Mouse (Mus musculus) midbrain, embryonic 13.5 days (tissue): ENCODE measurements around the gene Gm16434. TPM values are rescaled to one million over a fixed set of nuclear protein-coding genes. Genes with fewer than 3 reads are reported as not detected.
A peak's percentile ranks its signal among the peaks of the same experiment; 100 is the strongest.
"Not testable (repeated sequence)": the region's sequence is repeated elsewhere in the genome, so short reads cannot be mapped to it uniquely, and the experiment has no call there.

ENCODE experiments used
- ATAC-seq: fragments of 200-750 bp; cut with Nextera tagmentation; 2 replicates; pipeline ENCODE4 v1.8.0; 2017; ENCODE audit warnings: mild to moderate bottlenecking, moderate TSS enrichment, moderate library complexity
- H3K27ac ChIP-seq: fragments of 300-500 bp; sonication (generic); 2 replicates; pipeline ENCODE4 v1.5.1; 2015; ENCODE audit warnings: inconsistent platforms, mild to moderate bottlenecking, moderate library complexity
- H3K27me3 ChIP-seq: fragments of 300-500 bp; sonication (generic); 2 replicates; pipeline ENCODE4 v1.6.1; 2015; ENCODE audit warnings: mild to moderate bottlenecking, inconsistent platforms
- H3K36me3 ChIP-seq: fragments of 300-500 bp; sonication (generic); 2 replicates; pipeline ENCODE4 v1.6.1; 2015; ENCODE audit warnings: mild to moderate bottlenecking, inconsistent platforms
- H3K4me1 ChIP-seq: fragments of 300-500 bp; sonication (generic); replicated peaks from 2 replicates; pipeline ENCODE4 v1.6.1; 2015; ENCODE audit warnings: inconsistent platforms
- H3K4me2 ChIP-seq: fragments of 300-500 bp; sonication (generic); replicated peaks from 2 replicates; pipeline ENCODE4 v1.6.1; 2015; ENCODE audit warnings: moderate library complexity, mild to moderate bottlenecking, inconsistent platforms
- H3K4me3 ChIP-seq: fragments of 300-500 bp; sonication (generic); replicated peaks from 2 replicates; pipeline ENCODE4 v1.5.1; 2015; ENCODE audit warnings: mild to moderate bottlenecking, inconsistent platforms
- H3K9ac ChIP-seq: fragments of 300-500 bp; sonication (generic); replicated peaks from 2 replicates; pipeline ENCODE4 v1.6.1; 2015; ENCODE audit warnings: mild to moderate bottlenecking, inconsistent platforms
- H3K9me3 ChIP-seq: fragments of 300-500 bp; sonication (generic); 2 replicates; pipeline ENCODE4 v1.6.1; 2016; ENCODE audit warnings: mild to moderate bottlenecking, inconsistent platforms
- WGBS: fragments of 180-500 bp; shearing (Covaris S2); methylation state at CpG from one replicate; pipeline ENCODE4 v1.1.7; 2015; 5-methylcytosine and 5-hydroxymethylcytosine counted together
- polyA plus RNA-seq: library from polyadenylated mRNA; unstranded; fragments of >200 nt; fragmentation: Nextera tagmentation; extraction: Ambion mirVana; gene quantifications from 2 replicates; pipeline ENCODE4 v1.2.1, GENCODE M21; 2015

Gm16434 gene
- not detected in 2 replicates for polyA plus RNA-seq

DNA sequence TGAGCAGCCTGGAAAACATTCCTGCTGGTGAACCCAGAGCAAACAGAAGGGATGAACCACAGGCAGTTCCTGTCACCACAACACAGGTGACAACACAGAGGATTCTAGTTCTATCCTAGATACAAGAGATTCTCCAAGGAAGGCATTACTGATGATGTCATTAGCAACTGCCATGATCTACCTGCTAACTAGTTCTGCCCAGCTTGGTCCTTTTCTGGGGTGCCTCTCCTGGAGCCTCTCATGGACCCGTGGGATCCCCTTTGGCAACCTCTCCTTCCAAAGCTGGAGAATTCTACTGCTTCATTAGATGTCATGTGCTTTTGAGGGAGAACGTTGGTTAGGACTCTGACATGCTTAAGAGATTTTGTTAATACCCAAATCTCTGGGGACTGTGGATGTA is at the start of gene Gm16434:
Gene Gm16434 (minus strand): TSS at position 101 of the 400 bp plus-strand sequence.
- not testable (repeated sequence) for ATAC-seq, H3K4me2 ChIP-seq, H3K27me3 ChIP-seq, H3K9ac ChIP-seq, H3K4me1 ChIP-seq, H3K36me3 ChIP-seq, H3K4me3 ChIP-seq, H3K9me3 ChIP-seq, H3K27ac ChIP-seq
- no CpG with 5 or more reads among the region's 2 CpGs for WGBS

- H3K9me3 ChIP-seq, H3K36me3 ChIP-seq, H3K4me3 ChIP-seq, ATAC-seq, H3K4me1 ChIP-seq, H3K27me3 ChIP-seq, H3K9ac ChIP-seq, H3K27ac ChIP-seq, H3K4me2 ChIP-seq: not testable (repeated sequence)
- 2% methylated on average over 8 of the region's 10 CpGs for WGBS
These were observed 49.2 kb upstream of the Gm16434 start for GRCm38 (mm10) chr14:7243498-7243897.

GRCm38 (mm10) chr14:7200070-7200469 is 5.7 kb upstream of the Gm16434 start:
- not testable (repeated sequence) for H3K36me3 ChIP-seq, H3K4me3 ChIP-seq, ATAC-seq, H3K9me3 ChIP-seq, H3K4me2 ChIP-seq, H3K4me1 ChIP-seq, H3K27ac ChIP-seq, H3K27me3 ChIP-seq, H3K9ac ChIP-seq
- WGBS = 85% methylated on average over 3 of the region's 3 CpGs

DNA sequence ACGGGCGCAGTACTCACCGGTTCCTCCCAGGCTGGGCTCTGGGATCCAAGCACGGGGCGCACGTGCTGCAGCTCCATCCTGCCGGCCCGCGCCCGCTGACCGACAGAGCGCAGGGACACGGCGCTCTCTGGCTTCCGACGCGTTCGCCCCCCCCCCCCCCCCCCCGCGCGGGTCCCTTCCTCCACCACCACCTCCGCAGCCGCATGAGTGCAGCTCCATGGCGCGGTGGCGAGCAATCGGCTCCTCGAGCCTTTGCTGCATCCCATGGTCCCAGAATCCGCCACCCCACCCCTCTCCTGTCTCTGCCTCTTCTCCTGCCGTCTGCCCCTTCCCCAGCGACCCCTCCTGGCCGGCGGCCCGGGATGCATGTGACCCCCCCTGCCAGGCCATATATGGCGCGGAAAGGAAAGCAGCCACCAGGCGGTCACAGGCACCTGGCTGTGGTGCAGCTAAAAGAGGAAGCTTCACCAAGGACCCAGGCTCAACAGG is 19.8 kb downstream of the Gm16434 start, which contains the start of gene Gm3512:
Gene Gm3512 (minus strand): TSS at position 51 of the 489 bp plus-strand sequence.
- no CpG with 5 or more reads among the region's 37 CpGs for WGBS
- H3K9ac ChIP-seq, H3K36me3 ChIP-seq, H3K9me3 ChIP-seq, H3K27ac ChIP-seq, H3K4me1 ChIP-seq, H3K27me3 ChIP-seq, H3K4me2 ChIP-seq, H3K4me3 ChIP-seq: not testable (repeated sequence)
- ATAC-seq = 0 out of 2 replicates have a peak, but pooled peaks have one; percentile 74

Other genes with a start within 250 kb of the Gm16434 start
- gene Gm6356, start 220.7 kb downstream of the Gm16434 start, polyA plus RNA-seq = not detected in 2 replicates
- 2.6 and 2.8 TPM in 2 replicates for gene Gm10406, start 167.1 kb downstream of the Gm16434 start, polyA plus RNA-seq
- not detected in 2 replicates for gene Gm3685, start 149.6 kb downstream of the Gm16434 start, polyA plus RNA-seq
- 4.8 and 5.3 TPM in 2 replicates for gene Gm3696, start 93.9 kb downstream of the Gm16434 start, polyA plus RNA-seq
- not detected in 2 replicates for gene Gm6676, start 69.1 kb downstream of the Gm16434 start, polyA plus RNA-seq
- gene Gm3512, start 20.0 kb downstream of the Gm16434 start, polyA plus RNA-seq = 8.0 and 8.8 TPM in 2 replicates
- not detected in 2 replicates for gene Gm3727, start 70.2 kb upstream of the Gm16434 start, polyA plus RNA-seq
- gene Gm3739, start 120.5 kb upstream of the Gm16434 start, polyA plus RNA-seq = 4.2 and 5.2 TPM in 2 replicates
- gene Gm5797, start 137.9 kb upstream of the Gm16434 start, polyA plus RNA-seq = not detected in 2 replicates
- not detected in 2 replicates for gene Gm8374, start 170.6 kb upstream of the Gm16434 start, polyA plus RNA-seq